In the genomic region with DNA sequence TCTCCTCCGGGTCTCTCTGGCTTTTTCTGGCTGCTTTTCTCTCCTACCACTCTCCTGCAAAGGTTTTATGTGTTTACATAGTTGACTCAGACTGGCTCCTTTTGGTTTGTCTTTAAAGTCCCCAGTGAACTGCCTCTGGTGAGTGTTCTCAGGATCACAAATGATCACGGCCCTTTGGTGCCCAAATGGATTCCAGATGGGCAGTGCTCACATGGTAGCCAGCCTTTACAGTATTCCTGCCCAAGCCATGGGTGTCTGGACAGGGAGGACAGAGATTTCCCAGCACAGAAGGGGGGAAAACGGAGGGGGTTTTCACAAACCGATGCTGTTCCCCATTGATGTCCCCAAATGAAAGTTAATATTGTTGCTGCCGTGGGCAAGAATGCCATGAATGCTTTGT, we compare ENCODE assay signal across 23 mouse cellular contexts.
A peak's percentile ranks its signal among the peaks of the same experiment; 100 is the strongest.
DNase-seq lines count a peak whose midpoint lies in the region; ATAC-seq and TF ChIP-seq lines count a peak whose summit lies in the region.
"Had no signal": no experiment of that assay in that cellular context is flagged by ENCODE, and none has a peak within 500 bp of the region (broad histone marks: within the 10 kb centered on the region; RNA-seq: fewer than 3 reads in every experiment).

No protein-coding gene starts in this region.

- no peak for TF ChIP-seq POLR2A in embryonic fibroblast, embryonic 13.5 days (IDR thresholded peaks at IDR 0.05; ENCODE audit: low read depth, low read length)

- no peak overlapping the region for H3K4me3 ChIP-seq in embryonic fibroblast, embryonic 13.5 days (ENCODE audit: insufficient read depth, low read length)
- no peak overlapping the region for H3K4me3 ChIP-seq in limb, embryonic 12.5 days (replicated peaks)
- H3K4me3 ChIP-seq in liver, postnatal 0 days (ENCODE audit: low read depth, low read length), result no peak overlapping the region
- H3K4me3 ChIP-seq: embryonic facial prominence, embryonic 15.5 days; forebrain, embryonic 10.5 days; heart, embryonic 10.5 days; hindbrain, embryonic 13.5 days; midbrain, embryonic 10.5 days; myocyte had no signal

- DNase-seq in NIH3T3 (ENCODE audit: low read depth), result peak; percentile 33
- DNase-seq in embryo, embryonic 11 days, result peak; percentile 71
- DNase-seq in liver, postnatal 0 days, result no peak
- no peak for DNase-seq in right cerebral cortex, postnatal 25 days
- DNase-seq: adrenal gland, postnatal 10 days; cerebellum, adult 18-20 months; cerebellum, postnatal 14 days; forebrain, postnatal 0 days; gastrocnemius, postnatal 10 days; kidney, adult 8-10 months; kidney, postnatal 10 days had no signal

- TF ChIP-seq EP300 in liver, postnatal 0 days (IDR thresholded peaks at IDR 0.05; ENCODE audit: low read depth), result no peak

- no peaks in the 10 kb centered on the region for H3K9me3 ChIP-seq in limb, embryonic 12.5 days
- H3K9me3 ChIP-seq in liver, postnatal 0 days (ENCODE audit: low read length), result no peaks in the 10 kb centered on the region
- H3K9me3 ChIP-seq: embryonic facial prominence, embryonic 15.5 days; forebrain, embryonic 10.5 days; heart, embryonic 10.5 days; hindbrain, embryonic 13.5 days; midbrain, embryonic 10.5 days had no signal

- no peak for TF ChIP-seq CTCF in embryonic fibroblast, embryonic 13.5 days (IDR thresholded peaks at IDR 0.05; ENCODE audit: borderline replicate concordance, insufficient read depth, low read length)
- no peak for TF ChIP-seq CTCF in liver, postnatal 0 days (IDR thresholded peaks at IDR 0.05; ENCODE audit: low read depth)

- 6% methylated on average over 5 of the region's 5 CpGs for WGBS in limb, embryonic 12.5 days
- 59% methylated on average over 5 of the region's 5 CpGs for WGBS in liver, postnatal 0 days (ENCODE audit: insufficient replicate concordance)

- no peak overlapping the region for H3K9ac ChIP-seq in limb, embryonic 12.5 days (replicated peaks)
- no peak overlapping the region for H3K9ac ChIP-seq in liver, postnatal 0 days (replicated peaks)
- H3K9ac ChIP-seq: embryonic facial prominence, embryonic 15.5 days; forebrain, postnatal 0 days; hindbrain, embryonic 13.5 days had no signal

- ATAC-seq in limb, embryonic 12.5 days (ENCODE audit: insufficient number of reproducible peaks, insufficient read depth, low FRiP score, low TSS enrichment, low read depth), result no peak; the same call in 1 of the 2 replicates
- no peak for ATAC-seq in liver, postnatal 0 days
- ATAC-seq in frontal cortex, adult (ENCODE audit: low TSS enrichment), result no peak
- ATAC-seq: forebrain, postnatal 0 days; lung, postnatal 0 days; midbrain, embryonic 16.5 days had no signal

- 0 out of 2 replicates have a peak, but pooled peaks cover 2% of the 10 kb centered on the region for H3K4me1 ChIP-seq in embryonic fibroblast, embryonic 13.5 days (ENCODE audit: control insufficient read depth, insufficient read depth, low read length)
- peaks cover 48% of the 10 kb centered on the region for H3K4me1 ChIP-seq in limb, embryonic 12.5 days (replicated peaks)
- no peaks in the 10 kb centered on the region for H3K4me1 ChIP-seq in liver, postnatal 0 days (ENCODE audit: insufficient read depth)
- H3K4me1 ChIP-seq: hindbrain, embryonic 13.5 days had no signal

- H3K27ac ChIP-seq in embryonic fibroblast, embryonic 13.5 days (ENCODE audit: insufficient read depth, low read length), result peak overlapping the region; percentile 69; the same call in 1 of the 2 replicates
- H3K27ac ChIP-seq in limb, embryonic 12.5 days, result peak overlapping the region; percentile 36; the same call in 1 of the 2 replicates
- no peak overlapping the region for H3K27ac ChIP-seq in liver, postnatal 0 days (ENCODE audit: low read depth)
- H3K27ac ChIP-seq: embryonic facial prominence, embryonic 15.5 days; forebrain, embryonic 10.5 days; heart, embryonic 10.5 days; hindbrain, embryonic 13.5 days; macrophage; midbrain, embryonic 10.5 days had no signal

- H3K4me2 ChIP-seq in limb, embryonic 12.5 days, result peak overlapping the region; percentile 28
- H3K4me2 ChIP-seq in liver, postnatal 0 days (ENCODE audit: low read depth, low read length), result no peak overlapping the region
- H3K4me2 ChIP-seq: embryonic facial prominence, embryonic 15.5 days; hindbrain, embryonic 13.5 days had no signal

- H3K27me3 ChIP-seq in limb, embryonic 12.5 days, result no peaks in the 10 kb centered on the region; the same call in 1 of the 2 replicates
- no peaks in the 10 kb centered on the region for H3K27me3 ChIP-seq in liver, postnatal 0 days (ENCODE audit: insufficient read depth, low read length)

- no peaks in the 10 kb centered on the region for H3K36me3 ChIP-seq in limb, embryonic 12.5 days
- no peaks in the 10 kb centered on the region for H3K36me3 ChIP-seq in liver, postnatal 0 days (replicated peaks; ENCODE audit: insufficient read depth, low read length)
- H3K36me3 ChIP-seq: embryonic facial prominence, embryonic 15.5 days; forebrain, embryonic 10.5 days; heart, embryonic 10.5 days; hindbrain, embryonic 13.5 days; midbrain, embryonic 10.5 days had no signal

Comparison
In these comparisons a context has a peak if more than half of its experiments do, and no peak if none do; other contexts are left out.
1. DNase-seq: peak in NIH3T3 (single experiment) and embryo, embryonic 11 days (single experiment); none in liver, postnatal 0 days (single experiment) and right cerebral cortex, postnatal 25 days (single experiment).